ENCODE assay signal across 8 mouse cellular contexts in genomic region chr4:129882555-129883293, GRCm38 (mm10). TPM values are rescaled to one million over a fixed set of nuclear protein-coding genes. Genes with fewer than 3 reads are reported as not detected.
DNase-seq lines count a peak whose midpoint lies in the region; ATAC-seq and TF ChIP-seq lines count a peak whose summit lies in the region.

No protein-coding gene starts in this region.

- peaks cover 35% of the 10 kb centered on the region for H3K4me1 ChIP-seq in heart, embryonic 13.5 days
- peaks cover 22% of the 10 kb centered on the region for H3K4me1 ChIP-seq in kidney, embryonic 15.5 days
- peaks cover 0 to 17% of the 10 kb centered on the region in 2 experiments; a peak in 2 of 4 replicates for H3K4me1 ChIP-seq in liver, embryonic 14.5 days (replicated peaks; ENCODE audit: control insufficient read depth in 2 of 2, insufficient read depth in 2 of 2, low read length in 1 of 2)

- peak overlapping the region; percentile 18 for H3K4me3 ChIP-seq in heart, embryonic 13.5 days
- H3K4me3 ChIP-seq in kidney, embryonic 15.5 days (replicated peaks), result peak overlapping the region; percentile 10; the same call in 1 of the 2 replicates
- peak overlapping the region in 1 of 2 experiments; percentile 18; a peak in 1 of 4 replicates for H3K4me3 ChIP-seq in liver, embryonic 14.5 days (ENCODE audit: insufficient read depth in 1 of 2, low read depth in 2 of 2, low read length in 2 of 2)

- no peak for ATAC-seq in heart, embryonic 13.5 days (ENCODE audit: extremely low read depth, insufficient number of reproducible peaks, low FRiP score, low TSS enrichment)
- peak; percentile 54; the same call in 1 of the 2 replicates for ATAC-seq in kidney, embryonic 15.5 days (replicated peaks; ENCODE audit: low FRiP score)
- ATAC-seq in liver, embryonic 14.5 days (ENCODE audit: insufficient read depth), result peak; percentile 41; the same call in 1 of the 2 replicates

- WGBS in heart, embryonic 13.5 days, result 30% methylated on average over 11 of the region's 11 CpGs
- 23% methylated on average over 11 of the region's 11 CpGs for WGBS in kidney, embryonic 15.5 days
- WGBS in liver, embryonic 14.5 days (ENCODE audit: insufficient replicate concordance), result 6% methylated on average over 11 of the region's 11 CpGs

- DNase-seq in adrenal gland, adult 2 months, result peak; percentile 50
- DNase-seq in adrenal gland, postnatal 4 days (ENCODE audit: low spot score in 2 of 2), result no peak
- peak; percentile 50 for DNase-seq in embryo, embryonic 10.5 days (ENCODE audit: low spot score)
- peak; percentile 35 to 41 (median 38) for DNase-seq in liver, embryonic 14.5 days (ENCODE audit: low read depth in 3 of 3, low spot score in 3 of 3)
- peak; percentile 79 for DNase-seq in naive thymus-derived CD4-positive, alpha-beta T cell, adult 2 months (ENCODE audit: low read depth)
- DNase-seq in thymus, postnatal 0 days (ENCODE audit: low spot score), result peak; percentile 87

- no peaks in the 10 kb centered on the region for H3K36me3 ChIP-seq in heart, embryonic 13.5 days
- H3K36me3 ChIP-seq in kidney, embryonic 15.5 days, result no peaks in the 10 kb centered on the region
- no peaks in the 10 kb centered on the region for H3K36me3 ChIP-seq in liver, embryonic 14.5 days (replicated peaks; ENCODE audit: control insufficient read depth, insufficient read depth, low read depth)

- peak overlapping the region; percentile 68 for H3K9ac ChIP-seq in heart, embryonic 13.5 days
- no peak overlapping the region for H3K9ac ChIP-seq in kidney, embryonic 15.5 days
- no peak overlapping the region for H3K9ac ChIP-seq in liver, embryonic 14.5 days (replicated peaks)

- TF ChIP-seq CTCF in liver, embryonic 14.5 days (IDR thresholded peaks at IDR 0.05; ENCODE audit: low read depth), result no peak

- H3K27ac ChIP-seq in heart, embryonic 13.5 days (replicated peaks), result peak overlapping the region; percentile 81
- H3K27ac ChIP-seq in kidney, embryonic 15.5 days, result peak overlapping the region; percentile 60
- H3K27ac ChIP-seq in liver, embryonic 14.5 days, result no peak overlapping the region

- no peak for TF ChIP-seq EP300 in liver, embryonic 14.5 days (IDR thresholded peaks at IDR 0.05; ENCODE audit: low read depth)

- H3K27me3 ChIP-seq in heart, embryonic 13.5 days (replicated peaks), result no peaks in the 10 kb centered on the region
- no peaks in the 10 kb centered on the region for H3K27me3 ChIP-seq in kidney, embryonic 15.5 days
- no peaks in the 10 kb centered on the region for H3K27me3 ChIP-seq in liver, embryonic 14.5 days (ENCODE audit: control insufficient read depth, insufficient read depth, low read length)

- H3K4me2 ChIP-seq in heart, embryonic 13.5 days, result peak overlapping the region; percentile 50
- H3K4me2 ChIP-seq in kidney, embryonic 15.5 days, result peak overlapping the region; percentile 46
- H3K4me2 ChIP-seq in liver, embryonic 14.5 days (ENCODE audit: low read depth), result peak overlapping the region; percentile 52

- H3K9me3 ChIP-seq in heart, embryonic 13.5 days, result no peaks in the 10 kb centered on the region
- no peaks in the 10 kb centered on the region for H3K9me3 ChIP-seq in kidney, embryonic 15.5 days (replicated peaks)
- H3K9me3 ChIP-seq in liver, embryonic 14.5 days (ENCODE audit: control insufficient read depth, low read length), result no peaks in the 10 kb centered on the region

RNA-seq across cellular contexts. Expression of gene Spocd1, which starts 46.3 kb away (rescaled TPM):
- total RNA-seq in adrenal gland, adult 2 months (2021), result 1 to 10 TPM in 1 of 2 experiments, under 1 TPM in 1; 0.92 to 1.1 TPM
- 3.2 and 3.7 TPM in 2 replicates for polyA plus RNA-seq in adrenal gland, adult 2 months (2012; rRNA removed)
- under 1 TPM; 0.62 to 0.64 TPM for total RNA-seq in adrenal gland, postnatal 4 days (2021)
- 0.19 and 0.34 TPM in 2 replicates for polyA plus RNA-seq in heart, embryonic 13.5 days (2015; fragmentation: Nextera tagmentation; extraction: Ambion mirVana)
- polyA plus RNA-seq in kidney, embryonic 15.5 days (2015; fragmentation: Nextera tagmentation; extraction: Ambion mirVana), result not detected in 2 replicates
- 0.03 TPM in 1 of 2 replicates, not detected in the other for polyA plus RNA-seq in liver, embryonic 14.5 days (2012; rRNA removed)
- 0.11 TPM in 1 of 2 replicates, not detected in the other for polyA plus RNA-seq in liver, embryonic 14.5 days (2014; fragmentation: Nextera tagmentation; extraction: Ambion mirVana)
- polyA plus RNA-seq in thymus, postnatal 0 days (2015; fragmentation: Nextera tagmentation; extraction: Ambion mirVana), result 0.05 and 0.06 TPM in 2 replicates

Comparison
In these comparisons a context has a peak if more than half of its experiments do, and no peak if none do; other contexts are left out.
1. DNase-seq: peak in adrenal gland, adult 2 months (single experiment), embryo, embryonic 10.5 days (single experiment), liver, embryonic 14.5 days (3 of 3), naive thymus-derived CD4-positive, alpha-beta T cell, adult 2 months (single experiment) and thymus, postnatal 0 days (single experiment); none in adrenal gland, postnatal 4 days (0 of 2).
2. Peak in every context shown above with its lines, with median percentiles within 50 percentile points of each other: H3K4me2 ChIP-seq.